Mouse (Mus musculus) heart, embryonic 11.5 days (tissue): ENCODE measurements at regions not wholly inside any gene's neighbourhood (a gene's known extent, or its start where the extent isn't known, plus 50 kb on each side); places are given as distances from the start of the nearest gene placed in this dataset.

Source experiments
- ATAC-seq: fragments of 200-750 bp; cut with Nextera tagmentation; replicated peaks from 2 replicates; pipeline ENCODE4 v1.8.0; 2017; ENCODE audit warnings: moderate library complexity; ENCODE audit not compliant: insufficient number of reproducible peaks, low FRiP score, low TSS enrichment
- H3K27ac ChIP-seq: fragments of 300-500 bp; sonication (generic); 2 replicates; pipeline ENCODE4 v1.5.1; 2014; ENCODE audit warnings: mild to moderate bottlenecking, low read depth, low read length
- H3K27me3 ChIP-seq: fragments of 300-500 bp; sonication (generic); 2 replicates; pipeline ENCODE4 v1.6.1; 2014; ENCODE audit warnings: mild to moderate bottlenecking, low read length, mixed read lengths; ENCODE audit not compliant: control insufficient read depth, insufficient read depth
- H3K36me3 ChIP-seq: fragments of 300-500 bp; sonication (generic); 2 replicates; pipeline ENCODE4 v1.6.1; 2014; ENCODE audit warnings: mild to moderate bottlenecking, low read length, moderate library complexity, mixed read lengths; ENCODE audit not compliant: control insufficient read depth, insufficient read depth
- H3K4me1 ChIP-seq: fragments of 300-500 bp; sonication (generic); 2 replicates; pipeline ENCODE4 v1.6.1; 2014; ENCODE audit warnings: low read length; ENCODE audit not compliant: control insufficient read depth, insufficient read depth
- H3K4me2 ChIP-seq: fragments of 300-500 bp; sonication (generic); 2 replicates; pipeline ENCODE4 v1.6.1; 2014; ENCODE audit warnings: mild to moderate bottlenecking, moderate library complexity
- H3K4me3 ChIP-seq: fragments of 300-500 bp; sonication (generic); 2 replicates; pipeline ENCODE4 v1.5.1; 2014; ENCODE audit warnings: low read depth, low read length
- H3K9ac ChIP-seq: fragments of 300-500 bp; sonication (generic); 2 replicates; pipeline ENCODE4 v1.6.1; 2014; ENCODE audit warnings: mild to moderate bottlenecking, low read depth, low read length, moderate library complexity
- H3K9me3 ChIP-seq: fragments of 300-500 bp; sonication (generic); replicated peaks from 2 replicates; pipeline ENCODE4 v1.6.1; 2016; ENCODE audit warnings: low read length; ENCODE audit not compliant: control insufficient read depth
- WGBS: fragments of 180-500 bp; shearing (Covaris S2); extraction: QIAGEN DNeasy Blood & Tissue Kit; methylation state at CpG from one replicate; pipeline ENCODE4 v1.1.7; 2014; ENCODE audit not compliant: insufficient replicate concordance; 5-methylcytosine and 5-hydroxymethylcytosine counted together

GRCm38 (mm10) chr5:47254835-47255369 lies 728.0 kb upstream of the Slit2 start:
- no peak overlapping the region for H3K27ac ChIP-seq
- H3K4me2 ChIP-seq, result no peak overlapping the region
- no peaks in the 10 kb centered on the region for H3K36me3 ChIP-seq
- no peaks in the 10 kb centered on the region for H3K4me1 ChIP-seq
- no peak overlapping the region for H3K9ac ChIP-seq
- H3K4me3 ChIP-seq, result no peak overlapping the region
- H3K27me3 ChIP-seq, result no peaks in the 10 kb centered on the region
- ATAC-seq, result no peak
- H3K9me3 ChIP-seq, result no peaks in the 10 kb centered on the region

GRCm38 (mm10) chr5:47261658-47262411 lies 721.1 kb upstream of the Slit2 start:
- Histone ChIP-seq H3K27me3 (no peaks in the 10 kb centered on the region), H3K4me1 (no peaks in the 10 kb centered on the region), H3K27ac (no peak overlapping the region), H3K9ac (no peak overlapping the region), H3K36me3 (no peaks in the 10 kb centered on the region), H3K9me3 (no peaks in the 10 kb centered on the region), H3K4me3 (no peak overlapping the region), H3K4me2 (no peak overlapping the region)
- no peak for ATAC-seq
- WGBS, result 77% methylated on average over 5 of the region's 5 CpGs

- H3K36me3 ChIP-seq, result no peaks in the 10 kb centered on the region
- H3K4me3 ChIP-seq, result no peak overlapping the region
- WGBS, result 51% methylated on average over 3 of the region's 3 CpGs
- no peaks in the 10 kb centered on the region for H3K9me3 ChIP-seq
- H3K4me1 ChIP-seq, result peaks cover 6% of the 10 kb centered on the region; the same call in 1 of the 2 replicates
- no peaks in the 10 kb centered on the region for H3K27me3 ChIP-seq
- no peak overlapping the region for H3K4me2 ChIP-seq
- ATAC-seq, result no peak
- no peak overlapping the region for H3K9ac ChIP-seq
- H3K27ac ChIP-seq, result no peak overlapping the region
These were observed 710.3 kb upstream of the Slit2 start for GRCm38 (mm10) chr5:47272642-47273041.

GRCm38 (mm10) chr5:47273389-47274255 lies 709.3 kb upstream of the Slit2 start:
- Histone ChIP-seq H3K9me3 (no peaks in the 10 kb centered on the region), H3K27me3 (no peaks in the 10 kb centered on the region), H3K36me3 (no peaks in the 10 kb centered on the region), H3K4me1 (peaks cover 6% of the 10 kb centered on the region; the same call in 1 of the 2 replicates), H3K4me2 (no peak overlapping the region), H3K4me3 (no peak overlapping the region), H3K27ac (peak overlapping the region; percentile 58; the same call in 1 of the 2 replicates), H3K9ac (no peak overlapping the region)
- peak; percentile 52; the same call in 1 of the 2 replicates for ATAC-seq
- WGBS, result 54% methylated on average over 9 of the region's 9 CpGs

- WGBS, result 28% methylated on average over 1 of the region's 1 CpGs
- H3K27me3 ChIP-seq, result no peaks in the 10 kb centered on the region
- H3K36me3 ChIP-seq, result no peaks in the 10 kb centered on the region
- H3K4me1 ChIP-seq, result peaks cover 6% of the 10 kb centered on the region; the same call in 1 of the 2 replicates
- no peak overlapping the region for H3K9ac ChIP-seq
- no peaks in the 10 kb centered on the region for H3K9me3 ChIP-seq
- ATAC-seq, result no peak
- no peak overlapping the region for H3K4me3 ChIP-seq
- peak overlapping the region; percentile 58 for H3K27ac ChIP-seq
- no peak overlapping the region for H3K4me2 ChIP-seq
These were observed 708.7 kb upstream of the Slit2 start for GRCm38 (mm10) chr5:47274256-47274638.

- Histone ChIP-seq H3K4me3 (no peak overlapping the region), H3K4me1 (peaks cover 6% of the 10 kb centered on the region; the same call in 1 of the 2 replicates), H3K9me3 (no peaks in the 10 kb centered on the region), H3K9ac (no peak overlapping the region), H3K36me3 (no peaks in the 10 kb centered on the region), H3K4me2 (no peak overlapping the region), H3K27ac (peak overlapping the region; percentile 46; the same call in 1 of the 2 replicates), H3K27me3 (no peaks in the 10 kb centered on the region)
- WGBS, result 38% methylated on average over 5 of the region's 5 CpGs
- peak; percentile 67; the same call in 1 of the 2 replicates for ATAC-seq
These were observed 706.4 kb upstream of the Slit2 start for GRCm38 (mm10) chr5:47276231-47277195.

- no peak overlapping the region for H3K9ac ChIP-seq
- no peak for ATAC-seq
- H3K27me3 ChIP-seq, result no peaks in the 10 kb centered on the region
- H3K36me3 ChIP-seq, result no peaks in the 10 kb centered on the region
- 75% methylated on average over 3 of the region's 3 CpGs for WGBS
- no peak overlapping the region for H3K27ac ChIP-seq
- H3K9me3 ChIP-seq, result no peaks in the 10 kb centered on the region
- H3K4me1 ChIP-seq, result peaks cover 5% of the 10 kb centered on the region; the same call in 1 of the 2 replicates
- H3K4me3 ChIP-seq, result no peak overlapping the region
- no peak overlapping the region for H3K4me2 ChIP-seq
These were observed 703.3 kb upstream of the Slit2 start for GRCm38 (mm10) chr5:47279630-47280029.

- no peaks in the 10 kb centered on the region for H3K9me3 ChIP-seq
- ATAC-seq, result no peak
These were observed 683.3 kb upstream of the Slit2 start for GRCm38 (mm10) chr5:47299602-47300001.

More at GRCm38 (mm10) chr5:47299602-47300001, 683.3 kb upstream of the Slit2 start:
- no peak overlapping the region for H3K4me2 ChIP-seq
- no peaks in the 10 kb centered on the region for H3K4me1 ChIP-seq
- H3K36me3 ChIP-seq, result no peaks in the 10 kb centered on the region
- H3K4me3 ChIP-seq, result no peak overlapping the region
- H3K27me3 ChIP-seq, result no peaks in the 10 kb centered on the region
- no peak overlapping the region for H3K27ac ChIP-seq
- H3K9ac ChIP-seq, result no peak overlapping the region
- WGBS, result 72% methylated on average over 4 of the region's 4 CpGs
